Mouse (Mus musculus) MEL (cell line): ENCODE data around the gene Gm20388. TPM values are rescaled to one million over a fixed set of nuclear protein-coding genes. Genes with fewer than 3 reads are reported as not detected.

Experiments
- DNase-seq: peaks from one replicate; pipeline ENCODE4 v3.0.0; 2011; ENCODE audit warnings: low read depth, low spot score
- H3K27ac ChIP-seq: 2 replicates; pipeline ENCODE4 v1.5.1; 2012; ENCODE audit warnings: low read depth, mild to moderate bottlenecking, control low read depth, low read length, moderate library complexity; ENCODE audit not compliant: control insufficient read depth
- H3K27me3 ChIP-seq, 2 experiments: fragments of 150-350 bp in 1 of 2; sonication (generic) in 1 of 2; 2 replicates each; pipeline ENCODE4 v1.6.1; 2012; ENCODE audit warnings: low read length in 2 of 2, mild to moderate bottlenecking in 2 of 2, improper control_type of control experiment in 1 of 2, moderate library complexity in 1 of 2; ENCODE audit not compliant: insufficient read depth in 2 of 2, control insufficient read depth in 1 of 2
- H3K36me3 ChIP-seq, 2 experiments: 2 replicates each; pipeline ENCODE4 v1.6.1; 2012 to 2014; ENCODE audit warnings: low read length in 2 of 2, improper control_type of control experiment in 1 of 2, inconsistent platforms in 1 of 2, mild to moderate bottlenecking in 1 of 2; ENCODE audit not compliant: insufficient read depth in 2 of 2, control insufficient read depth in 1 of 2
- H3K4me1 ChIP-seq, 2 experiments: fragments of 150-350 bp in 1 of 2; sonication (generic) in 1 of 2; 2 replicates each; pipeline ENCODE4 v1.6.1; 2012; ENCODE audit warnings: low read length in 2 of 2, improper control_type of control experiment in 1 of 2, mild to moderate bottlenecking in 1 of 2; ENCODE audit not compliant: insufficient read depth in 2 of 2, control insufficient read depth in 1 of 2
- H3K4me3 ChIP-seq, 2 experiments: fragments of 150-350 bp in 1 of 2; sonication (generic) in 1 of 2; 2 replicates each; pipeline ENCODE4 v1.5.1; 2012; ENCODE audit warnings: low read depth in 2 of 2, low read length in 2 of 2, mild to moderate bottlenecking in 2 of 2, moderate library complexity in 2 of 2, control low read depth in 1 of 2, improper control_type of control experiment in 1 of 2; ENCODE audit not compliant: control insufficient read depth in 1 of 2, insufficient read depth in 1 of 2
- H3K79me2 ChIP-seq: 2 replicates; pipeline ENCODE4 v1.6.1; 2012; ENCODE audit warnings: mild to moderate bottlenecking, low read length, moderate library complexity; ENCODE audit not compliant: control insufficient read depth, poor library complexity, insufficient read depth
- H3K9ac ChIP-seq: 2 replicates; pipeline ENCODE4 v1.6.1; 2012; ENCODE audit warnings: low read depth, mild to moderate bottlenecking, control low read depth, low read length, moderate library complexity; ENCODE audit not compliant: control insufficient read depth, poor library complexity, severe bottlenecking
- H3K9me3 ChIP-seq: fragments of 150-350 bp; sonication (generic); replicated peaks from 2 replicates; pipeline ENCODE4 v1.6.1; 2012; ENCODE audit warnings: mild to moderate bottlenecking, low read length, improper control_type of control experiment, moderate library complexity; ENCODE audit not compliant: insufficient read depth
- BHLHE40 ChIP-seq: IDR thresholded peaks from 2 replicates; pipeline ENCODE4 v1.6.1; 2012; ENCODE audit warnings: low read depth, mild to moderate bottlenecking, inconsistent platforms, low read length, improper control_type of control experiment, borderline replicate concordance
- CTCF ChIP-seq, 3 experiments: IDR thresholded peaks in 2 of 3; conservative IDR thresholded peaks in 1 of 3; 2 replicates each; pipeline ENCODE4 v1.5.1; 2011 to 2012; ENCODE audit warnings: low read length in 3 of 3, low read depth in 2 of 3, mild to moderate bottlenecking in 2 of 3, improper control_type of control experiment in 1 of 3, inconsistent platforms in 1 of 3, mixed read lengths in 1 of 3, moderate library complexity in 1 of 3; ENCODE audit not compliant: control insufficient read depth in 1 of 3, insufficient read depth in 1 of 3, poor library complexity in 1 of 3, severe bottlenecking in 1 of 3
- E2F4 ChIP-seq: IDR thresholded peaks from 2 replicates; pipeline ENCODE4 v1.6.1; 2011; ENCODE audit warnings: low read depth, low read length, improper control_type of control experiment, borderline replicate concordance
- HCFC1 ChIP-seq: IDR thresholded peaks from 2 replicates; pipeline ENCODE4 v1.6.1; 2012; ENCODE audit warnings: low read depth, mild to moderate bottlenecking, inconsistent platforms, low read length, improper control_type of control experiment, moderate library complexity
- MXI1 ChIP-seq: IDR thresholded peaks from 2 replicates; pipeline ENCODE4 v1.6.1; 2011; ENCODE audit warnings: mild to moderate bottlenecking, low read depth, low read length, improper control_type of control experiment
- NELFE ChIP-seq: IDR thresholded peaks from 2 replicates; pipeline ENCODE4 v1.6.1; 2011; ENCODE audit warnings: low read depth, low read length, improper control_type of control experiment
- NRF1 ChIP-seq: IDR thresholded peaks from 2 replicates; pipeline ENCODE4 v1.6.1; 2014; ENCODE audit warnings: low read depth, mild to moderate bottlenecking, inconsistent platforms, low read length, improper control_type of control experiment, moderate library complexity; ENCODE audit not compliant: poor library complexity, insufficient read depth, severe bottlenecking
- POLR2A ChIP-seq, 2 experiments: IDR thresholded peaks; 2 replicates each; pipeline ENCODE4 v1.6.1; 2011 to 2012; ENCODE audit warnings: low read length in 2 of 2, mild to moderate bottlenecking in 2 of 2, control low read depth in 1 of 2, improper control_type of control experiment in 1 of 2, low read depth in 1 of 2, moderate library complexity in 1 of 2; ENCODE audit not compliant: control insufficient read depth in 1 of 2, insufficient read depth in 1 of 2, poor library complexity in 1 of 2
- POLR2AphosphoS2 ChIP-seq: IDR thresholded peaks from 2 replicates; pipeline ENCODE4 v1.6.1; 2011; ENCODE audit warnings: low read length, improper control_type of control experiment
- POLR2AphosphoS5 ChIP-seq: IDR thresholded peaks from 2 replicates; pipeline ENCODE4 v1.6.1; 2012; ENCODE audit warnings: low read depth, borderline replicate concordance, mild to moderate bottlenecking, inconsistent platforms, low read length, moderate library complexity, mixed read lengths
- RAD21 ChIP-seq: IDR thresholded peaks from 2 replicates; pipeline ENCODE4 v1.6.1; 2011; ENCODE audit warnings: mild to moderate bottlenecking, low read depth, low read length, improper control_type of control experiment
- RCOR1 ChIP-seq: IDR thresholded peaks from 2 replicates; pipeline ENCODE4 v1.6.1; 2012; ENCODE audit warnings: low read depth, mild to moderate bottlenecking, inconsistent platforms, low read length, improper control_type of control experiment
- SMC3 ChIP-seq: IDR thresholded peaks from 2 replicates; pipeline ENCODE4 v1.6.1; 2011; ENCODE audit warnings: low read depth, low read length, improper control_type of control experiment
- TCF12 ChIP-seq: IDR thresholded peaks from 2 replicates; pipeline ENCODE4 v1.6.1; 2014; ENCODE audit warnings: low read depth, mild to moderate bottlenecking, inconsistent platforms, low read length, improper control_type of control experiment, moderate library complexity
- UBTF ChIP-seq: IDR thresholded peaks from 2 replicates; pipeline ENCODE4 v1.6.1; 2012; ENCODE audit warnings: low read depth, mild to moderate bottlenecking, inconsistent platforms, low read length, improper control_type of control experiment, moderate library complexity, borderline replicate concordance; ENCODE audit not compliant: insufficient read depth
- USF2 ChIP-seq, 2 experiments: IDR thresholded peaks; 2 replicates each; pipeline ENCODE4 v1.6.1; 2011 to 2012; ENCODE audit warnings: improper control_type of control experiment in 2 of 2, low read length in 2 of 2, borderline replicate concordance in 1 of 2, inconsistent platforms in 1 of 2, low read depth in 1 of 2, mild to moderate bottlenecking in 1 of 2; ENCODE audit not compliant: insufficient read depth in 1 of 2
- ZC3H11A ChIP-seq: IDR thresholded peaks from 2 replicates; pipeline ENCODE4 v1.6.1; 2012; ENCODE audit warnings: low read depth, mild to moderate bottlenecking, inconsistent platforms, low read length, improper control_type of control experiment
- ZMIZ1 ChIP-seq: IDR thresholded peaks from 2 replicates; pipeline ENCODE4 v1.6.1; 2012; ENCODE audit warnings: low read depth, mild to moderate bottlenecking, inconsistent platforms, low read length, improper control_type of control experiment, moderate library complexity
- polyA plus RNA-seq, 2 experiments: library from polyadenylated mRNA; stranded (reverse) in 1 of 2; unstranded in 1 of 2; fragments of >175 nt in 1 of 2; fragments of >200 nt in 1 of 2; gene quantifications; 2 replicates each; pipeline versions ENCODE4 v1.2.1 to v1.2.4; 2012; ENCODE audit warnings: low replicate concordance in 2 of 2, low read depth in 1 of 2; ENCODE audit not compliant: insufficient read length in 2 of 2, insufficient read depth in 1 of 2, missing spikeins in 1 of 2
- total RNA-seq: library from RNA; depleted of rRNA; stranded (reverse); fragments of 300-350 nt; gene quantifications from 2 replicates; pipeline ENCODE4 v1.2.3, GENCODE M21; 2012

Gene Gm20388
- total and polyA plus RNA-seq, 3 experiments: 11.1 to 17.8 TPM; not detected in 1

GRCm38 (mm10) chr8:122368494-122368893 is 2457.9 kb downstream of the Gm20388 start:
- H3K4me1 ChIP-seq: peaks cover 4 to 7% of the 10 kb centered on the region in 2 experiments; a peak in 2 of 4 replicates
- no peaks in the 10 kb centered on the region for H3K9me3 ChIP-seq
- H3K4me3 ChIP-seq: no peak overlapping the region
- no peak for TF ChIP-seq NRF1
- no peak for TF ChIP-seq POLR2AphosphoS5
- no peak for TF ChIP-seq ZC3H11A
- TF ChIP-seq SMC3: no peak
- H3K27me3 ChIP-seq: no peaks in the 10 kb centered on the region
- no peak overlapping the region for H3K9ac ChIP-seq
- DNase-seq: no peak
- H3K36me3 ChIP-seq: peaks cover 0 to 5% of the 10 kb centered on the region in 2 experiments; a peak in 2 of 4 replicates
- no peaks in the 10 kb centered on the region for H3K79me2 ChIP-seq
- no peak overlapping the region for H3K27ac ChIP-seq

- DNase-seq: peak; percentile 76
- H3K9me3 ChIP-seq: no peaks in the 10 kb centered on the region
- H3K4me3 ChIP-seq: no peak overlapping the region
- H3K27me3 ChIP-seq: no peaks in the 10 kb centered on the region
- H3K27ac ChIP-seq: no peak overlapping the region
- peaks cover 0 to 5% of the 10 kb centered on the region in 2 experiments; a peak in 2 of 4 replicates for H3K36me3 ChIP-seq
- H3K4me1 ChIP-seq: peaks cover 4 to 12% of the 10 kb centered on the region in 2 experiments; a peak in 2 of 4 replicates
- H3K9ac ChIP-seq: no peak overlapping the region; the same call in 1 of the 2 replicates
- TF ChIP-seq RAD21: peak; percentile 83
- peak; percentile 82 to 91 (median 83) for TF ChIP-seq CTCF (IDR thresholded peaks at IDR 0.05 in 2 of 3, conservative IDR thresholded peaks at IDR 0.05 in 1 of 3; ENCODE audit: control insufficient read depth in 1 of 3, insufficient read depth in 1 of 3, low read depth in 2 of 3, low read length in 3 of 3, poor library complexity in 1 of 3, severe bottlenecking in 1 of 3)
- peak; percentile 87 for TF ChIP-seq ZC3H11A
- TF ChIP-seq SMC3: peak; percentile 96
- no peak for TF ChIP-seq POLR2AphosphoS2
- H3K79me2 ChIP-seq: no peaks in the 10 kb centered on the region
Measured at GRCm38 (mm10) chr8:122369665-122370064, 2459.0 kb downstream of the Gm20388 start.

GRCm38 (mm10) chr8:122371706-122372105 is 2461.1 kb downstream of the Gm20388 start:
- Histone ChIP-seq H3K9me3 (no peaks in the 10 kb centered on the region), H3K79me2 (peaks cover 5% of the 10 kb centered on the region), H3K4me1 (peaks cover 4 to 22% of the 10 kb centered on the region in 2 experiments; a peak in 2 of 4 replicates), H3K36me3 (peaks cover 0 to 12% of the 10 kb centered on the region in 2 experiments; a peak in 2 of 4 replicates), H3K27me3 (no peaks in the 10 kb centered on the region), H3K9ac (no peak overlapping the region), H3K27ac (no peak overlapping the region), H3K4me3 (no peak overlapping the region)
- no peak for DNase-seq
- TF ChIP-seq NRF1: no peak

- Histone ChIP-seq H3K27me3 (no peaks in the 10 kb centered on the region), H3K9me3 (no peaks in the 10 kb centered on the region), H3K4me1 (peaks cover 4 to 33% of the 10 kb centered on the region in 2 experiments; a peak in 3 of 4 replicates), H3K79me2 (peaks cover 40% of the 10 kb centered on the region), H3K9ac (peak overlapping the region; percentile 78), H3K4me3 (peak overlapping the region; percentile 60 to 69), H3K36me3 (peaks cover 10 to 26% of the 10 kb centered on the region in 2 experiments), H3K27ac (no peak overlapping the region; the same call in 1 of the 2 replicates)
- peak; percentile 21 for DNase-seq
- no peak for TF ChIP-seq MXI1
- no peak for TF ChIP-seq SMC3
- no peak for TF ChIP-seq UBTF
- TF ChIP-seq BHLHE40: no peak
- TF ChIP-seq POLR2AphosphoS5: no peak
- TF ChIP-seq USF2 (IDR thresholded peaks at IDR 0.05; ENCODE audit: borderline replicate concordance in 1 of 2, insufficient read depth in 1 of 2, low read depth in 1 of 2, low read length in 2 of 2): no peak
- TF ChIP-seq POLR2AphosphoS2: no peak
- no peak for TF ChIP-seq CTCF (IDR thresholded peaks at IDR 0.05 in 2 of 3, conservative IDR thresholded peaks at IDR 0.05 in 1 of 3; ENCODE audit: control insufficient read depth in 1 of 3, insufficient read depth in 1 of 3, low read depth in 2 of 3, low read length in 3 of 3, poor library complexity in 1 of 3, severe bottlenecking in 1 of 3)
- no peak for TF ChIP-seq TCF12
- TF ChIP-seq ZMIZ1: no peak
- no peak for TF ChIP-seq RCOR1
- TF ChIP-seq HCFC1: no peak
- no peak for TF ChIP-seq NELFE
- TF ChIP-seq POLR2A (IDR thresholded peaks at IDR 0.05; ENCODE audit: control insufficient read depth in 1 of 2, insufficient read depth in 1 of 2, low read depth in 1 of 2, low read length in 2 of 2, poor library complexity in 1 of 2): no peak
- TF ChIP-seq E2F4: no peak
Measured at GRCm38 (mm10) chr8:122375320-122375719, 2464.7 kb downstream of the Gm20388 start.
